Mouse (Mus musculus): ENCODE data around the gene Fam243.

The Fam243 gene

DNA sequence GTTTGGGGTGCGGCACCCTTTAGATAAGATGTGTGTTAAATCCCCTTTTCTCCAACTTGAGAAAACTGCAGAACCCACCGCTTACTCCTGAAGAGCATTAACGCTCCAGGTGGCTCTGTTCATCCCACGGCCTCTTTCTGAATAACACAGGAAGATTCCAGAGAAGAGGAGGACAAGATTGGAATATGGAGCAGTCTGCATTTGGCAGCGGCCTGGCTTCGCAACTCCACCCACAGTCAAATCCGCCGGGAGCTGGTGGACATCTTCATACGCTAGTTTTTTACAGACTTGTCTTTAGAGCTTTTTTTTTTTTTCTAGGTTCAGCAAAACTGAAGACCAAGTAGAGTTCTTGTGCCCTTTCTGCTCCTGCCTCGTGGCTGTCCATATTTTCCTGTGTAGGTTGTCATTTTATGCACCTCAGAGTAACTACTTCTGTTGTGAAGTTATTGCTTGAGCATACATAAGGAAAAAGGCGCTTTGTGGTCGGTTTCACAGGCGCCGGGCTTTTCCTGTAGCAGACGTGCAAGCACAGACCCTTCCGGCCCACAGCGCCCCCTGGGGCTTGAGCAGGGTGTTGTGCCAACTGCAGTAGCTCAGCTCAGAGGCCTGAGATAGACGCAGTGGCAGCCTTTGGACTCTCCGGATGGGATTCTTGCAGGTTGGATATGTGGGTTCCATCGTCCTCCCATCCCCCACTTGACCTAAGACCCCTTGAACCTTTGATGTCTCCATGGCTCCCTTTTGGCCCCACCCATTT is 1.7 kb downstream of the Fam243 start:
- DNase-seq (ENCODE audit: low spot score in 2 of 2), result no peak

DNA sequence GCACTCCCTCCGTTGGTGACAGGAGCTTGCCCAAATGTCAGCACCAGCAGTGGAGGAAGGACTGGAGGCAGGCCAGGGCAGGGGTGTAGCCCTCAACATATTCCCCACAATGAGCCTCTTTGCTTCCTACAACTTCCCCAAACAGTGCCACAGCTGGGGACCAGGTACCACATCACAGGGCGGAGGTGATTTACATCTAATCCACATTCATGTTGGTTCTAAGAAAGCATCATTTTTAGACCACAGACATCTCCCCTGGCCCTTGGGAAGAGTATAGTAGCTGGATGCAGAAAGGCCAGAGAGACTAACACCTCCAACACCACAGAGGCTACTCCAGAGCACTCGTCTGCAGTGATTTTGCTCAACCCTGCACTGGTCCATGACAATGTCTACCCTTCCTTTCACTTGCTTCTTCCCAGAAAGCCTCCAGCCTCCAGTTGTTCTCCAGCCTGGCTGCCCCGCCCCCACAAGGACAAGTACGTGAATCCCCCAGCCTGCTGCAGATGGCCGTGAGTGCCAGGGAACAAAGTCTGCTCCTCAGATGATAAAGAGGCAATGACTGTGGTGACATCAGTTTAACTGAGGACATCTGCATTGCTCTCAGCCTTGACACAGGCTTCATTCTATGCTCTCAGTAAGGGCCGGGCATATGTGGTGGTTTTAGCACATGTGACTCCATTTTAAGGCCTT is 5.0 kb downstream of the Fam243 start:
- no peak for DNase-seq (ENCODE audit: low spot score in 2 of 2)

DNA sequence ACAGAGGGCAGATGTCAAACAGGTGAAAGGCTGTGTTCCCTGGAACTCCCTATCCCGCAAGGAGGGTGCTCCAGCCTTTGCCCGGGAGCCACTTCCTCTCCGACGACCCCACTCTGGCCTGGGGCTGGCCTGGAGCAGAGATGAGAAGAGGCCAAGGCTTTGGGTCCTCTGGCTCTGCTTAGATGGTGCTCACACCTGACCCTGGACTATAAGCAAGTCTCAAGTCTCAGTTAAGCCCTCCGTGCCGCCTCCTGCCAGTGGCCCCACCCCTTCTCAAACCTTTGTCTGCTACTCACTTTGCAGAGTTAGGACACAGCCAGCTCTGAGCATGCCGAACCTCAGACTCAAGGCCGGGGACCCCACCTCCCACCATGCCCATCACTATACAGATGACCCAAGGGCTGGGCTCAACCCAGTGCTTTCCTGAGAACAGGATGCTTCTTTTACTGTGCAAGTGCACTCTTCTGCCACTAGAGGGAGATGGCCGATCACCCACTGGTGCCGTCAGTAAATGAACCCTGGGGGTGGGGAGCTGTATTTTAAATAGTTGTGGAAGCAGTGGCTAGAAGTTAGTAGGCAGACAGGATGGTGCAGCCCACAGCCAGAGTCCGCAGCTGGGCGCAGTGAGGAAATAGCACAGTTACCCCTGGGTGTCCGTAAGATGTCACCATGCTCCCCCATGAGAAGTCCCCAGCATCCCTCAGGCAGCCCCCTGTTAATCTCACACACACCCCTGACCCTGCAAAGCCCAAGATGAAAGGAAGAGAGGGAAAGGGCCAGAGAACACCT is 7.1 kb downstream of the Fam243 start:
- DNase-seq (ENCODE audit: low spot score in 2 of 2), result peak; percentile 15 to 28

DNA sequence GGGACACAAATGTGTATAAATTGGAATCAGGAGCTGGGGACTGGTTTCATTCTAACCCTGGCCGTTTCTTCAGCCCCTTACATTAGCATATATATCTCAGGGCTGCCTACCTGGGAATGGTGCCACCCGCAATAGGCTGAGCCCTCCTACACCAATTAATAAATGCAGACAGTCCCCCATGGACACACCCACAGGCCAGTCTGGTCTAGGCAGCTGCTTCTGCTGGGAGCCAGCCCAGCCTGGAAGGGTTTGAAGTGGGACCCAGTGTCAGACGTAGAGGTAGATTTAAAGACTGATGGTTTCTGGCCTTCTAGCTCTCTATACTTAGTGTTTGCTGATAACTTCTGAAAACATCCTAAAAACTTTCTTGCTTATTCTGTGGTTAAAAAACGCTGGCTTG is 12.1 kb downstream of the Fam243 start:
- no peak for DNase-seq (ENCODE audit: low spot score in 2 of 2)

DNA sequence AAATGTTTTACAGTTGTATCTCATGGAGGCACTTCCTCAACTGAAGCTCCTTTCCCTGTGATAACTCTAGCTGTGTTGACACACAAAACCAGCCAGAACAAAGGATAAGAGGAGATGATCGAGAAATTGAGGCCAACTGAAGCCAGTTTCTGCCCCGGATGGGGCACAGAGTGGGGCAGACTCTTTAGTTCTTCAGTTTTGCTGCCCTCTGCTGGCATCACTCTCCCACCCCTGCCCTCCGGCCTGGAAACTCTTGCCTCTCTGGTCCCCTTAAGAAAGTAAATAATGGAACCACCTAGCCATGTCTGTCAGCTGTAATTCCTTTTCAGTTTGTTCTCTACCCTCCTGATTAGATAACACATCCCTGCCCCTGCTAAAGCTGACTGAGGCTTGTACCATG is 13.3 kb downstream of the Fam243 start:
- DNase-seq (ENCODE audit: low spot score in 2 of 2), result no peak

DNA sequence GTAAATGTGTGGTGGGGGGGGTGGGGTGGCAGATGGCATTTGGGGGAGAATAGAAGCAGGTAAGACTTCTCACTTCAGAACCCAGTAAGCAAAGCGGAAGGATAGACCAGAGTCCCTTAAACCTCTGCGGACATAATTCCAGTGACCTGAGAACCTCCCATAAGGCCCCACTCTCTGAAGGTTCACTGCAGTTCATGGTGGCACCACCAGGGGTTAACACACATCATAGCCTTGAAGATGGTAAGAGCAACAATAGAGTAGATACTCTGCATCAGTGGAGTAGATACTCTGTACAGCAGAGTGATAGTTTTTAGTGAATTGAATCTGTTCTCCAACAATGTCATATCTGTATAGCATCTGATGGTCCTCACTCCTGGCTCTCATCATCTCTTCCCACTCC is 15.7 kb downstream of the Fam243 start:
- DNase-seq (ENCODE audit: low spot score in 2 of 2), result no peak

DNA sequence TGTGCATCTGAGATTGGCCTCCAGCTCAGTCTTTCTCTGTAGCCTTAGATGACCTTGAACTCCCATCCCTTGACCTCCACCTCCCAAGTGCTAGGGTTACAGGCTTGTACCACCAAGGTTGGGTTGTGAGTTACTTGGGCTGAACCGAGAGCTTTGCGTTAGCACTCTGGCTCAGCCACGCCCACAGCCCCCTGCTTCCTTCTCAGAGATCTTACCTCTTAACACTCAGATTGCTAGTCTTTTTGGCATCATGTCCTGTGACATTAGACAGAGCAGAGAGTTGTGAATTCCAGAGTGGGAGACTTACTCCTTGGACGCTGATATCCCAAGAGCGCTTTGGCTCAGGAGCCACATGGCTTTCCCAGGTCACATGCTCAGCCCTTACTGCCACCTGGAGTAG is 18.7 kb downstream of the Fam243 start:
- DNase-seq (ENCODE audit: low spot score in 2 of 2), result no peak

DNA sequence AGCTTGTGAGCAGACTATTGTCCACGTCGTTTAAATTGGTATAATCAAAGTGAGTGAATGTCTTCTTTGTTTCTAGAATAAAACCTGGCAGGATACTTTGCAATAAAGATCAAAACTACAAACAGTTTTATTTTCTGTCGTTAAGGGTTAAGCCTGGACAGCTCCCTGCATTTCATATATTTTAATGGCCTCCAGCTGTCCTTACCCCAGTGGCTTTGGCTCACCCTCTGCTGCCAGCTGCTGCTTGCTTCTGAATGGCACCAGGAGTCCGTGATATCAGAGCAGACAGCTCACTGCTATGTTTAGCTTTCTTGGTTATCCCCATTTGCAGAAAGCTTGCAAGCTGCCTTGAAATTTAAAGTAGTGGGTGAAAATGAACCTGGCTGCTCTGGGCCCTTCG is 19.3 kb downstream of the Fam243 start:
- DNase-seq (ENCODE audit: low spot score in 2 of 2), result peak; percentile 35 to 49

DNA sequence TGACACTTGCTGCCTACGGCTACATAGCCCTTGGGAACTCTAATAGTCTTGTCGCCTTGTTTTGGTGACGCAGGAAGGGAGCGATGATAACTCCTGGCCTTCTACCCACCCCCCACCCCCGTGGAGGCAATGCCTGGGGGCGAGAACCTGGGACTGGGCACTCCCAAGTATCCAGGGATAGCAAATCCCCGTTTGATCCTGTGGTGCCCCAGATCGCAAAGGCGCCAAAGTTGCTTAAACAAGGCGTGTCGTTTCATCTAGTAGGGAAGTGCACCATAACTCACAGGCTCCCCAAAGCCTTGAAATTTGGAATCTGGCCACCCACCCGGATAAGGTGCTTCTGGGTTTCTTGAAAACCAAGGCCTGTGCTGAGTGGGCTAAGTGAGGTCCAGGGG is 19.8 kb downstream of the Fam243 start:
- no peak for DNase-seq (ENCODE audit: low spot score in 2 of 2)

DNA sequence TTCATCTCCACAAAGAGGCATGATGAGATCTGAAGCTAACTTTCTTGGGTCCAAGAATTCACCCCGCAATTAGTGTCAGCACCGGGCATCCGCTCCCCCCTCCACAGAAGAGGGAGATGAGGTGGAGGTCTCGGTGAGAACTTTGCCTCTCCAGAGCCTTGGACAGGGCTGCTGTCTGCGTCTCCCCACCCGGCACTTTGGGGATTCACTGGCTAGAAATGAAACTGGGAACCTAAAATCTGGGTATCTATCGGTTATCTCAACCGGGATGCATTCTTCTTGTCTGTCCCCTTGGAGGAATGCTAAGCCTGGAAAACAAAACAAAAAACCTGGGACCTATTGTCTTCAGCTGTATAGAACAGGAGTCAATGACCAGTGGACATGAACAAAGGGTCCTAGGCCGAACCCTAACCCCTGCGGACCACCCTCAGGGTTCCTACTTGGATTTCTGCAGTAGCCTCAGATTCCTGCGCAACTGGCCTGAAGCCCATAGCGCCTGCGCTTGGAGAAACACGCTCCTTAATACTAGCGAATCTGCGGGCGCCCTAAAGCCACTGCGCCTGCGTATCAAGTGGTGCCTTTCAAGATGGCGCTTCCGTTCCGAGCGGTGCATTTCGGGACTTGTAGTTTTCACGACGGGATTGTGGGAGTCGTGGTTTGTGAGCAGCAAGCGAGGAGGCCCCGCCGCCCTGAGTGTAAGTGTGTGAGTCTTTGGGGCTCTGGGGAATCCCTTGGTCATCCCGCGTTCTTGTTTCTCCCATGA is 20.4 kb downstream of the Fam243 start, which contains the start of gene Smim11:
Gene Smim11 (plus strand): TSS at position 638 of the 763 bp plus-strand sequence.
- DNase-seq (ENCODE audit: low spot score in 2 of 2), result peak; percentile 94 to 96

DNA sequence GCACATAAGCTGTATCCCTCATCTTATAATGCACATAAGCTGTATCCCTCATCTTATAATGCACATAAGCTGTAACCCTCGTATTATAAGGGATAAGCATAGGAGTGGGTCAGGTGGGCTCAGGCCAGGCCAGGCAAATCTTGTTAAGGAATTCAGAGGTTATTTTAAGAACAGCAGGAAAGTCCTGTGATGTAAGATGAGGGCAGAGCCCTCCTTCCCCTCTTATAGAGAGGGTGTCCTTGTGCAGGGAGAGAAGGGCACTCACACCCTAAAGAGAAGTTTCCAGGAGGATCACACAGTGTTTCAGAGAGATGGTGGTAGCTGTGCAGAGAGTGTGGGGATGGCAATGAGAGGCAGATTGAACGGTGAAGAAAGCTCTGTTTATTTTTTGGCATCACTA is 25.9 kb downstream of the Fam243 start:
- no peak for DNase-seq (ENCODE audit: low spot score in 2 of 2)

DNA sequence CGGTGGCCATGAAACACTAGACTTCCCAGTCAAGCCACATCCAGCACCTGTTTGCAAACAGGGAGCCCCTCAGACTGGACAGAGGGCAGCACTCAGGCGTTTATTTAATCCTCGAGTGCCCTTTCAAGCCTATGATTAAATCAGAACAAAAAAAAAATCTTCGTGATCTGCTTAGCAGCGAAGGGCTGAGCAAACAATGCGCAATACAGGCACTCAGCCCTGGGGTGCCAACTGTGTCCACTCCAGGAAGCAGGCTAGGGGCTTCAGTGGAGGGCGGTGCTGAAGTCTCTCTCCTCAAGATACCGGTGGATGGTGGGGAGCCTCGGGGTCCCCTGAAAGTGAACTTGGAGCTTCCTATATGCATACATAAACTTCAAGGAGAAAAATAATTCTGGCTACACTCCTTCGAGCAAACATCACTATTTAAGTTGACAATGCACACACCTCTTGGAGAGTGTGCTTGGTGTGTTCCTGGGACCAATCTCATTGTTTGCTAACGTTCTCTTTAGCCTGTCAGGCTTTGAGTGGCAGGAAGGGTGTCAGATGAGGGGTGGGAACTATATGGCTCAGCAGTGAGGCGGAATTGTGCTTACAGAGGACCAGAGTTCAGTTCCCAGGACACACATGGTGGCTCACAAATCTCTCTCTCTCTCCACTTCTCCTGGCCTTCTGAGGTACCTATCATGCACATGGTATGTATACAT is 26.8 kb downstream of the Fam243 start:
- DNase-seq (ENCODE audit: low spot score in 2 of 2), result no peak

DNA sequence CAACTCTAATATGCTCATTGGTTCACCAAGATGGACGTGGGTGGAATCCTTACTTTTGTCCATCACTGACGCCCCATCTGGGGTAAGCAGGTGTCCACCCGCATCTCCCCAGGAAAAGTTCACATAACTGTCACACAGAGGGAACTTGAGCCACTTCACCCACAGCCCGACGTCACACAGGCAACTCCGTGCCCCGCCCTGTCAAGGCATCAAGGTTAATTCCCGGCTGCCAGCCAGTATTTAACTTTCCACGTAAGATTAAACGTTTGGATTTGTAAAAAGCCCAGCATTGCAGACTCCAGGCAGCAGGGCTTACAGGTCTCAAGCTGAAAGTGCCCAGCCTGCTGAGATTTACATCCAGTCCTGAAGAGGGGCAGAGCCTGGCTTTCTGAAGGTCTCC is 29.1 kb downstream of the Fam243 start, which contains the start of gene Kcne2:
Gene Kcne2 (plus strand): TSS at position 289 of the 400 bp plus-strand sequence.
- DNase-seq (ENCODE audit: low spot score in 2 of 2), result no peak

DNA sequence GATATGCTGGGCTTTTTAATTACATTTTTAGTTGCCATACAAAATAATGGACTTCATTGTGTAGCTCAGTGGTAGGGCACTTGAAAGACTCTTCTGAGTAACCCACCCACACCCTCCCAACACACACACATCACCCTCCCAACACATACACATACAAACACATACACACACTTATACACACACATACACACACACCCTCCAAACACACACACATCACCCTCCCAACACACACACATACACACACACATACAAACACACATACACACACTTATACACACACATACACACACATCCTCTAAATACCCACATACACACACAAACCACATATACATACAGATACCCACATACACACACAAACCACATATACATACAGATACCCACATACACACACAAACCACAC is 31.2 kb downstream of the Fam243 start:
- DNase-seq (ENCODE audit: low spot score in 2 of 2), result no peak

DNA sequence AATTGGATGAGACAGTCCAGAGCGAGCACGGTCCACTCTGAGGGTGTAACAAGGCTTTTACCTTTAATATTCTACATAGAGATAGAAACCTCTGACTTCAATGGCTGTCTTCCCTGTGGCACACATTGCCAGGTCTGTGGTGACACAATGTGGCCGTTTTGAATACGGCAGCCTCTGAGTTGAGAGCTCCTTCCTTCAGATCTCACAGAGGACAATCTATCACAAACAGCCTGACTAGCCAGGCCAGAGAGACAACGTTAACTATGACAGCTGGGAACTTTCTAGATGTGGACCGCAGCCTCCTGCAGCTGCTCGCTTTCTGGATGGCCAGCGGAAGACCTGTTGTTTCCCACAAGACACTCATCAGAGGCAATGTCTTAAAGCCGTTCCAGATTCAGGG is 32.5 kb downstream of the Fam243 start:
- no peak for DNase-seq (ENCODE audit: low spot score in 2 of 2)

DNA sequence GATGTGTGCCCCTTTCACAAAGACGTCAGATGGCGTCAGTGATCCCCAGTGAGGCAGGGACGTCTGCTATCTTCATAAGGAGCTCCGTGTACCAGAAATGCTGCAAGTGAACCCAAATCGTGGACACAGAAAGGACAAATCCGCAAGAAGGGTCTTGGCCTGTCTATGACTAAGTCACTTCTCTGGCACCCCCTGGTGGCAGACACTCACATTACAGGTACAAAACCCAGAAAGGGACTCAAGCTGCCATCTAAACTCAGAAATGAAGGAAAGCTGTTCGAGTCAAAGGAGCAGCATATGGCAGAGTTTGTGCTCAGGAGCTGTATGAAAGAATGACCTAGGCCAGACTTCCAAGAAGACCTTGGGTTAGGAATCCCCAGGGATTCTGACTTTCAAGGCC is 34.6 kb downstream of the Fam243 start:
- DNase-seq (ENCODE audit: low spot score in 2 of 2), result peak; percentile 46 to 71

DNA sequence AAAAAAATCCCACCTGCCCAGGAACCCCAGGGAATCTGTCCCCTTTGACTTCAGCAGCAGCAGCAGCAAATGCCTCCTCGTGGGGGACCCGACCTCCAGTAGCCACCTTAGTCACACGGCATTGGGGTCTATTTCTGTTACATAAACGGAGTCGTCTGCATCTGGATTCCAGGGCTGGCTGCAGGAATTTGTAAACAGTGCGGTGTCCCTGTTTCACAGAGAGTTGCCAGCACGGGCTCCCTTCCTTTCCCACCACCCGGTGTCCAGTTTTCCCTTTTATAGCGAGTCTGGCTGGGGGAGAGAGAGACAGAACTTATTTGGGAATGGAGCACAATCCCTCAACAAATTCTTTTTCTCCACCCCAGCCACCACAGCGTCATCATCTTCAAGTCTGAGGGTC is 36.2 kb downstream of the Fam243 start:
- no peak for DNase-seq (ENCODE audit: low spot score in 2 of 2)

DNA sequence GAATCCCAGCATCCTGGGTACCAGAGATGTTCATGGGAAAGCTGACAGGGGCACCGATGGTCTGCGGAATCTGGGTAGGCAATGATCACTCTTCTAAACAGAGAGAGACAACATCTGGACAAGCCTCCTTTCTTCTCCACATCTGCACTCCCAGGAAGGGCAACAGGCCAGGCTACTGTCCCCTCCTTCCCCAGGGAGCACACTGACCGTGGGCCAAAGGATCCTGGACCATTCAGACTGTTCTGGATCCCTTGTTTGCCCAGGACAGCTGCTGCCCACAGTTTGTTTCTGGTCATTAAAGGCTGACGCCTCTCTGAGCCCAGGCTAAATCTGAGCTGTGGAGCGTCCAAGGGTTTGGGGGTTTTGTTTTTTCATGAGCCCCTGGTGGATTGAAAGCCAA is 38.6 kb downstream of the Fam243 start:
- DNase-seq (ENCODE audit: low spot score in 2 of 2), result no peak

DNA sequence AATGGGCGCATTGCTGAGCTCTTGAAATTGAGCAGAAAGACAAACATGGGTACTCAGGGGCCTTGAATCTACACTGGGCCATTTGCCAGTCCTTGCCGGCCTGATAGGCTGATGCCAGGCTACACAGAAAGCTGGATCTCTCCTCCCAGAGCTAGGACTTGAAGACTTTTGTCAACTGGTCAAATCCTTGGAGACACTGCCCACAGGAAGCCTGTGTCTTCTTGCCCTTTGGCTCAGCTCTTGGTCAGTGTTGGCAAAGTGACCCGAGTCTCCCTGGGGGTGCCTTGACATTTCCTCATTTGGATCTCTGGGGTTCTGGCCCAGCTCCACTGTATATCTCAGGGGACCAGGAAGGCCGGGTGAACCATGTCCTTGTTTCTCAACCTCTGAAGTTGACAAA is 45.7 kb downstream of the Fam243 start:
- DNase-seq (ENCODE audit: low spot score in 2 of 2), result no peak

DNA sequence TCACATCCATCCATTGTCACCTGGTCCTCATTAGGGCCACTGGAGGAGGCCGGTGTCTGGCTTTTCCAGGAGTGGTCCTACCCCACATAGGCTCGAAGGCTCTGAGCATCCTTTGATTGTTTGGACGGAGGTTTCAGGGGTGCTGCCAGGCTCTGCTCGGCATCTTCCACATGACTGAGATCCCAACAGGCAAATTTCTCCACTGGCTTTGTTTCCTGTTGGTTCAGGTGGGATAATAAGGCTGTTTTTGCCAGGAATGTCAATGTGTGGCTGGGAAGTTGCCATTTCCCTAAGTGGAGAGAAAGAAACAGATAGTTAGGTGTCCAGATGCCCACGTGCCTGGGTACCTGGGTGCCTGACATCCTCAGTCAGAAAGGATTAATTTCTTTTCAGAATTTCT is 46.7 kb downstream of the Fam243 start:
- no peak for DNase-seq (ENCODE audit: low spot score in 2 of 2)
